Mouse (Mus musculus): ENCODE results near the gene Calhm4.

- TF ChIP-seq CTCF (conservative IDR thresholded peaks at IDR 0.05; ENCODE audit: low read length) = no peak
- no peak for TF ChIP-seq NANOG (IDR thresholded peaks at IDR 0.05; ENCODE audit: borderline replicate concordance, low read length)
Observed at GRCm38 (mm10) chr10:34088515-34088914, 44.4 kb upstream of the Calhm4 start.

All from E14TG2a.4 (cell line).